Mouse (Mus musculus): Measurements from ENCODE around the gene Prmt7. TPM values are rescaled to one million over a fixed set of nuclear protein-coding genes. Genes with fewer than 3 reads are reported as not detected.

Gene Prmt7
- polyA plus RNA-seq, 1 experiment from 2014 or later = 41.8 TPM

GRCm38 (mm10) chr8:106287445-106287844 lies 76.7 kb downstream of the Prmt7 start:
- H3K4me1 ChIP-seq (ENCODE audit: control insufficient read depth, insufficient read depth, low read length) = no peaks in the 10 kb centered on the region
- H3K9ac ChIP-seq (ENCODE audit: low read depth, low read length) = no peak overlapping the region
- H3K27me3 ChIP-seq (ENCODE audit: control insufficient read depth, insufficient read depth, low read length) = no peaks in the 10 kb centered on the region
- no peak overlapping the region for H3K27ac ChIP-seq (ENCODE audit: low read depth, low read length)
- ATAC-seq (replicated peaks; ENCODE audit: insufficient number of reproducible peaks, low FRiP score, low TSS enrichment) = no peak
- H3K4me3 ChIP-seq (ENCODE audit: low read depth, low read length) = no peak overlapping the region
- H3K4me2 ChIP-seq = no peak overlapping the region
- H3K9me3 ChIP-seq (replicated peaks; ENCODE audit: control insufficient read depth, low read length) = no peaks in the 10 kb centered on the region
- 34% methylated on average over 2 of the region's 2 CpGs for WGBS (ENCODE audit: insufficient replicate concordance)
- no peaks in the 10 kb centered on the region for H3K36me3 ChIP-seq (ENCODE audit: control insufficient read depth, insufficient read depth, low read length)

- Histone ChIP-seq H3K36me3 (ENCODE audit: control insufficient read depth, insufficient read depth, low read length) (no peaks in the 10 kb centered on the region), H3K27ac (ENCODE audit: low read depth, low read length) (no peak overlapping the region), H3K4me2 (no peak overlapping the region), H3K9me3 (replicated peaks; ENCODE audit: control insufficient read depth, low read length) (no peaks in the 10 kb centered on the region), H3K4me3 (ENCODE audit: low read depth, low read length) (no peak overlapping the region), H3K4me1 (ENCODE audit: control insufficient read depth, insufficient read depth, low read length) (no peaks in the 10 kb centered on the region), H3K27me3 (ENCODE audit: control insufficient read depth, insufficient read depth, low read length) (no peaks in the 10 kb centered on the region), H3K9ac (ENCODE audit: low read depth, low read length) (no peak overlapping the region)
- WGBS (ENCODE audit: insufficient replicate concordance) = 39% methylated on average over 3 of the region's 3 CpGs
- ATAC-seq (replicated peaks; ENCODE audit: insufficient number of reproducible peaks, low FRiP score, low TSS enrichment) = no peak
Observed at GRCm38 (mm10) chr8:106288732-106289131, 78.0 kb downstream of the Prmt7 start.

- no peak overlapping the region for H3K4me3 ChIP-seq (ENCODE audit: low read depth, low read length)
- ATAC-seq (replicated peaks; ENCODE audit: insufficient number of reproducible peaks, low FRiP score, low TSS enrichment) = no peak
- H3K27ac ChIP-seq (ENCODE audit: low read depth, low read length) = no peak overlapping the region
- no peaks in the 10 kb centered on the region for H3K27me3 ChIP-seq (ENCODE audit: control insufficient read depth, insufficient read depth, low read length)
- no peak overlapping the region for H3K9ac ChIP-seq (ENCODE audit: low read depth, low read length)
- no peak overlapping the region for H3K4me2 ChIP-seq
- H3K36me3 ChIP-seq (ENCODE audit: control insufficient read depth, insufficient read depth, low read length) = no peaks in the 10 kb centered on the region
- H3K9me3 ChIP-seq (replicated peaks; ENCODE audit: control insufficient read depth, low read length) = no peaks in the 10 kb centered on the region
- H3K4me1 ChIP-seq (ENCODE audit: control insufficient read depth, insufficient read depth, low read length) = no peaks in the 10 kb centered on the region
- 48% methylated on average over 7 of the region's 7 CpGs for WGBS (ENCODE audit: insufficient replicate concordance)
Observed at GRCm38 (mm10) chr8:106289464-106289863, 78.7 kb downstream of the Prmt7 start.

- H3K4me2 ChIP-seq = no peak overlapping the region
- H3K4me3 ChIP-seq (ENCODE audit: low read depth, low read length) = no peak overlapping the region
- ATAC-seq (replicated peaks; ENCODE audit: insufficient number of reproducible peaks, low FRiP score, low TSS enrichment) = no peak
- no peaks in the 10 kb centered on the region for H3K9me3 ChIP-seq (replicated peaks; ENCODE audit: control insufficient read depth, low read length)
- no peaks in the 10 kb centered on the region for H3K4me1 ChIP-seq (ENCODE audit: control insufficient read depth, insufficient read depth, low read length)
- WGBS (ENCODE audit: insufficient replicate concordance) = 75% methylated on average over 20 of the region's 20 CpGs
- no peaks in the 10 kb centered on the region for H3K36me3 ChIP-seq (ENCODE audit: control insufficient read depth, insufficient read depth, low read length)
- no peak overlapping the region for H3K27ac ChIP-seq (ENCODE audit: low read depth, low read length)
- H3K27me3 ChIP-seq (ENCODE audit: control insufficient read depth, insufficient read depth, low read length) = no peaks in the 10 kb centered on the region
- H3K9ac ChIP-seq (ENCODE audit: low read depth, low read length) = no peak overlapping the region
Observed at GRCm38 (mm10) chr8:106292484-106293396, 82.0 kb downstream of the Prmt7 start.

- Histone ChIP-seq H3K9me3 (replicated peaks; ENCODE audit: control insufficient read depth, low read length) (no peaks in the 10 kb centered on the region), H3K9ac (ENCODE audit: low read depth, low read length) (no peak overlapping the region), H3K27me3 (ENCODE audit: control insufficient read depth, insufficient read depth, low read length) (no peaks in the 10 kb centered on the region), H3K4me1 (ENCODE audit: control insufficient read depth, insufficient read depth, low read length) (peaks cover 3% of the 10 kb centered on the region; the same call in 1 of the 2 replicates), H3K4me2 (no peak overlapping the region), H3K4me3 (ENCODE audit: low read depth, low read length) (no peak overlapping the region), H3K27ac (ENCODE audit: low read depth, low read length) (peak overlapping the region; percentile 73), H3K36me3 (ENCODE audit: control insufficient read depth, insufficient read depth, low read length) (no peaks in the 10 kb centered on the region)
- WGBS (ENCODE audit: insufficient replicate concordance) = 45% methylated on average over 5 of the region's 5 CpGs
- ATAC-seq (replicated peaks; ENCODE audit: insufficient number of reproducible peaks, low FRiP score, low TSS enrichment) = no peak
Observed at GRCm38 (mm10) chr8:106298261-106298660, 87.5 kb downstream of the Prmt7 start.

- H3K4me3 ChIP-seq (ENCODE audit: low read depth, low read length) = no peak overlapping the region
- H3K4me1 ChIP-seq (ENCODE audit: control insufficient read depth, insufficient read depth, low read length) = peaks cover 3% of the 10 kb centered on the region; the same call in 1 of the 2 replicates
- no peak overlapping the region for H3K4me2 ChIP-seq
- 62% methylated on average over 1 of the region's 1 CpGs for WGBS (ENCODE audit: insufficient replicate concordance)
- ATAC-seq (replicated peaks; ENCODE audit: insufficient number of reproducible peaks, low FRiP score, low TSS enrichment) = no peak
- H3K9me3 ChIP-seq (replicated peaks; ENCODE audit: control insufficient read depth, low read length) = no peaks in the 10 kb centered on the region
- no peak overlapping the region for H3K9ac ChIP-seq (ENCODE audit: low read depth, low read length)
- H3K36me3 ChIP-seq (ENCODE audit: control insufficient read depth, insufficient read depth, low read length) = no peaks in the 10 kb centered on the region
- H3K27me3 ChIP-seq (ENCODE audit: control insufficient read depth, insufficient read depth, low read length) = no peaks in the 10 kb centered on the region
- H3K27ac ChIP-seq (ENCODE audit: low read depth, low read length) = peak overlapping the region; percentile 73
Observed at GRCm38 (mm10) chr8:106298846-106299245, 88.1 kb downstream of the Prmt7 start.

GRCm38 (mm10) chr8:106299686-106300085 lies 89.0 kb downstream of the Prmt7 start:
- Histone ChIP-seq H3K4me1 (ENCODE audit: control insufficient read depth, insufficient read depth, low read length) (peaks cover 3% of the 10 kb centered on the region; the same call in 1 of the 2 replicates), H3K9ac (ENCODE audit: low read depth, low read length) (no peak overlapping the region), H3K27ac (ENCODE audit: low read depth, low read length) (no peak overlapping the region), H3K9me3 (replicated peaks; ENCODE audit: control insufficient read depth, low read length) (no peaks in the 10 kb centered on the region), H3K4me2 (no peak overlapping the region), H3K36me3 (ENCODE audit: control insufficient read depth, insufficient read depth, low read length) (no peaks in the 10 kb centered on the region), H3K27me3 (ENCODE audit: control insufficient read depth, insufficient read depth, low read length) (no peaks in the 10 kb centered on the region), H3K4me3 (ENCODE audit: low read depth, low read length) (no peak overlapping the region)
- no peak for ATAC-seq (replicated peaks; ENCODE audit: insufficient number of reproducible peaks, low FRiP score, low TSS enrichment)
- WGBS (ENCODE audit: insufficient replicate concordance) = 81% methylated on average over 3 of the region's 3 CpGs

- no peak overlapping the region for H3K27ac ChIP-seq (ENCODE audit: low read depth, low read length)
Observed at GRCm38 (mm10) chr8:106300739-106301715, 90.3 kb downstream of the Prmt7 start.

More at GRCm38 (mm10) chr8:106300739-106301715, 90.3 kb downstream of the Prmt7 start:
- Histone ChIP-seq H3K27me3 (ENCODE audit: control insufficient read depth, insufficient read depth, low read length) (no peaks in the 10 kb centered on the region), H3K9me3 (replicated peaks; ENCODE audit: control insufficient read depth, low read length) (no peaks in the 10 kb centered on the region), H3K36me3 (ENCODE audit: control insufficient read depth, insufficient read depth, low read length) (no peaks in the 10 kb centered on the region), H3K4me2 (no peak overlapping the region), H3K4me3 (ENCODE audit: low read depth, low read length) (no peak overlapping the region), H3K9ac (ENCODE audit: low read depth, low read length) (no peak overlapping the region), H3K4me1 (ENCODE audit: control insufficient read depth, insufficient read depth, low read length) (peaks cover 3% of the 10 kb centered on the region; the same call in 1 of the 2 replicates)
- 60% methylated on average over 9 of the region's 9 CpGs for WGBS (ENCODE audit: insufficient replicate concordance)
- ATAC-seq (replicated peaks; ENCODE audit: insufficient number of reproducible peaks, low FRiP score, low TSS enrichment) = no peak
